Mouse (Mus musculus): ENCODE measurements around the gene Rbmxl2. TPM values are rescaled to one million over a fixed set of nuclear protein-coding genes. Genes with fewer than 3 reads are reported as not detected.

Gene Rbmxl2
- polyA plus RNA-seq (2015; fragmentation: Nextera tagmentation; extraction: Ambion mirVana) = not detected in 2 replicates

- no peak within 1 kb of the TSS for H3K27ac ChIP-seq (ENCODE audit: low read length)
- H3K9me3 ChIP-seq (ENCODE audit: control insufficient read depth, low read length) = peaks cover 13% of the 10 kb centered on the region
- 38% methylated on average over 70 of the region's 70 CpGs for WGBS
- peak within 1 kb of the TSS; percentile 39 for H3K4me2 ChIP-seq (ENCODE audit: low read depth, low read length)
- no peaks in the 10 kb centered on the region for H3K36me3 ChIP-seq (ENCODE audit: control insufficient read depth, insufficient read depth, low read length)
- peaks cover 25% of the 10 kb centered on the region for H3K27me3 ChIP-seq (replicated peaks; ENCODE audit: control insufficient read depth, insufficient read depth, low read length)
- H3K4me1 ChIP-seq (ENCODE audit: control insufficient read depth, insufficient read depth, low read length) = no peaks in the 10 kb centered on the region
- no peak for ATAC-seq
- H3K9ac ChIP-seq (ENCODE audit: low read depth, low read length) = no peak within 1 kb of the TSS
- peak within 1 kb of the TSS; percentile 27 for H3K4me3 ChIP-seq (ENCODE audit: low read length)
These were observed at the start of gene Rbmxl2 for GRCm38 (mm10) chr7:107209204-107209860. Rbmxl2 (plus strand) TSS chr7:107209445.

DNA sequence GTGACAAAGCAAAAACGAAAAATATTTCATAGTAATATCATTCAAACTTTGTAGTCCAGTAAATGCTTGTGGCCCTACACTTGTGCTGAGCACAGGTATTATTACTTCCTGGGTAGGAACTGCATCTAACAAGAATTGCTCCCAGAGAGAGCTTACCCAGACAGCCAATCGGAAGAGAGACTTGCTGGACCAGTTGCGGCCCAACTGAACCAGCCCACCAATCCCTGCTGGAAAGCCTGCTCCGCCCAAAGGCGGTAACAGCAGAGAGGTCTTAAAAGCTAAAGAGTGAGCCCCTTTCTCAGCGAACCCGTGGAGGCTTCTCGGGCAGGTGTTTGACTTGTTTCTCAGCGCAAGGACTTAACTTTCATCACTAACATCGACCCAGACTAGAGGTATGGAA is 42.6 kb upstream of the Rbmxl2 start, which contains the start of gene Nlrp14:
TSS of gene Nlrp14 (plus strand) at position 301 of the 400 bp plus-strand sequence.
- Histone ChIP-seq H3K36me3 (ENCODE audit: control insufficient read depth, insufficient read depth, low read length) (no peaks in the 10 kb centered on the region), H3K4me2 (ENCODE audit: low read depth, low read length) (no peak within 1 kb of the TSS), H3K4me1 (ENCODE audit: control insufficient read depth, insufficient read depth, low read length) (no peaks in the 10 kb centered on the region), H3K27ac (ENCODE audit: low read length) (no peak within 1 kb of the TSS), H3K9me3 (ENCODE audit: control insufficient read depth, low read length) (no peaks in the 10 kb centered on the region), H3K27me3 (replicated peaks; ENCODE audit: control insufficient read depth, insufficient read depth, low read length) (no peaks in the 10 kb centered on the region), H3K9ac (ENCODE audit: low read depth, low read length) (no peak within 1 kb of the TSS), H3K4me3 (ENCODE audit: low read length) (no peak within 1 kb of the TSS)
- ATAC-seq = no peak
- WGBS = 79% methylated on average over 10 of the region's 10 CpGs

GRCm38 (mm10) chr7:107180406-107180805 is 28.8 kb upstream of the Rbmxl2 start:
- Histone ChIP-seq H3K27me3 (replicated peaks; ENCODE audit: control insufficient read depth, insufficient read depth, low read length) (no peaks in the 10 kb centered on the region), H3K9ac (ENCODE audit: low read depth, low read length) (no peak overlapping the region), H3K4me2 (ENCODE audit: low read depth, low read length) (no peak overlapping the region), H3K9me3 (ENCODE audit: control insufficient read depth, low read length) (no peaks in the 10 kb centered on the region), H3K4me1 (ENCODE audit: control insufficient read depth, insufficient read depth, low read length) (no peaks in the 10 kb centered on the region), H3K4me3 (ENCODE audit: low read length) (no peak overlapping the region), H3K36me3 (ENCODE audit: control insufficient read depth, insufficient read depth, low read length) (no peaks in the 10 kb centered on the region), H3K27ac (ENCODE audit: low read length) (no peak overlapping the region)
- WGBS = 40% methylated on average over 2 of the region's 2 CpGs
- ATAC-seq = no peak

- no peak for ATAC-seq
These were observed 7.4 kb upstream of the Rbmxl2 start for GRCm38 (mm10) chr7:107201817-107202216.

DNA sequence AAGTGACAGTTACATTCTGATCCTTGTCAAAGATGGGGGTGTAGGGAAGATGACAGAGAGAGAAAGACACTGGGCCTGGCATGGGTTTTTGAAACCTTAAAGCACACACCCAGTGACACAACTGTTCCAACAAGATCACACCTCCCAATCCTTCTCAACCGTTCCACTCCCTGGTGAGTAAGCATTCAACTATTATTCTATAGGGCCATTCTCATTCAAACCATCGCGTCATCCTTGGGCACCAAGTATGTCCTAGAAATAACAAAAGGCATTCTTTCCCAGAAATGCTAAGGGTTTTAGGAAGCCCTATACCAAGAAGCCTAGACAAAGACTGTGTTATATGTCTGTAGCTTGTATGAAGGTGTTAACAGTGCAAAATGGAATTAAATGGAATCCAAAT is 1.4 kb upstream of the Rbmxl2 start:
- Histone ChIP-seq H3K9ac (ENCODE audit: low read depth, low read length) (no peak overlapping the region), H3K4me3 (ENCODE audit: low read length) (no peak overlapping the region), H3K9me3 (ENCODE audit: control insufficient read depth, low read length) (peaks cover 13% of the 10 kb centered on the region), H3K4me2 (ENCODE audit: low read depth, low read length) (no peak overlapping the region), H3K36me3 (ENCODE audit: control insufficient read depth, insufficient read depth, low read length) (no peaks in the 10 kb centered on the region), H3K27me3 (replicated peaks; ENCODE audit: control insufficient read depth, insufficient read depth, low read length) (peaks cover 25% of the 10 kb centered on the region), H3K4me1 (ENCODE audit: control insufficient read depth, insufficient read depth, low read length) (no peaks in the 10 kb centered on the region), H3K27ac (ENCODE audit: low read length) (no peak overlapping the region)
- WGBS = 93% methylated on average over 3 of the region's 3 CpGs
- ATAC-seq = no peak

More at GRCm38 (mm10) chr7:107201817-107202216, 7.4 kb upstream of the Rbmxl2 start:
- no peaks in the 10 kb centered on the region for H3K4me1 ChIP-seq (ENCODE audit: control insufficient read depth, insufficient read depth, low read length)
- no peaks in the 10 kb centered on the region for H3K36me3 ChIP-seq (ENCODE audit: control insufficient read depth, insufficient read depth, low read length)
- no peak overlapping the region for H3K27ac ChIP-seq (ENCODE audit: low read length)
- WGBS = 36% methylated on average over 3 of the region's 3 CpGs
- H3K4me3 ChIP-seq (ENCODE audit: low read length) = no peak overlapping the region
- H3K27me3 ChIP-seq (replicated peaks; ENCODE audit: control insufficient read depth, insufficient read depth, low read length) = no peaks in the 10 kb centered on the region
- no peak overlapping the region for H3K4me2 ChIP-seq (ENCODE audit: low read depth, low read length)
- H3K9ac ChIP-seq (ENCODE audit: low read depth, low read length) = no peak overlapping the region
- no peaks in the 10 kb centered on the region for H3K9me3 ChIP-seq (ENCODE audit: control insufficient read depth, low read length)

DNA sequence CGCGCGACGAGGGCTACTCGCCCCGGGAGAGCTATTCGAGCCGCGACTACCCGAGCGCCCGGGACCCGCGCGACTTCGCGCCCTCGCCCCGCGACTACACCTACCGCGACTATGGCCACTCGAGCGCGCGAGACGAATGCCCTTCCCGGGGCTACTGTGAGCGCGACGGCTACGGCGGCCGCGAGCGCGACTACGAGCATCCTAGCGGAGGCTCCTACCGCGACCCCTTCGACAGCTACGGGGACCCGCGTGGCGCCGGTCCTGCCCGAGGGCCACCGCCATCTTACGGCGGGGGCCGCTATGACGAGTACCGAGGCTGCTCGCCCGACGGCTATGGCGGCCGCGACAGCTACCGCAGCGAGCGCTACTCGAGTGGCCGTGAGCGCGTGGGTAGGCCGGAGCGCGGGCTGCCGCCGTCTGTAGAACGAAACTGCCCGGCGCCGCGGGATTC is 906 bp downstream of the Rbmxl2 start:
- ATAC-seq = no peak
- H3K9ac ChIP-seq (ENCODE audit: low read depth, low read length) = no peak overlapping the region
- no peak overlapping the region for H3K27ac ChIP-seq (ENCODE audit: low read length)
- H3K4me1 ChIP-seq (ENCODE audit: control insufficient read depth, insufficient read depth, low read length) = no peaks in the 10 kb centered on the region
- H3K27me3 ChIP-seq (replicated peaks; ENCODE audit: control insufficient read depth, insufficient read depth, low read length) = peaks cover 25% of the 10 kb centered on the region
- H3K36me3 ChIP-seq (ENCODE audit: control insufficient read depth, insufficient read depth, low read length) = no peaks in the 10 kb centered on the region
- WGBS = 21% methylated on average over 75 of the region's 77 CpGs
- peak overlapping the region; percentile 27 for H3K4me3 ChIP-seq (ENCODE audit: low read length)
- H3K9me3 ChIP-seq (ENCODE audit: control insufficient read depth, low read length) = peaks cover 13% of the 10 kb centered on the region
- peak overlapping the region; percentile 39 for H3K4me2 ChIP-seq (ENCODE audit: low read depth, low read length)

GRCm38 (mm10) chr7:107215723-107216122 is 6.5 kb downstream of the Rbmxl2 start:
- Histone ChIP-seq H3K4me1 (ENCODE audit: control insufficient read depth, insufficient read depth, low read length) (no peaks in the 10 kb centered on the region), H3K9ac (ENCODE audit: low read depth, low read length) (no peak overlapping the region), H3K36me3 (ENCODE audit: control insufficient read depth, insufficient read depth, low read length) (no peaks in the 10 kb centered on the region), H3K9me3 (ENCODE audit: control insufficient read depth, low read length) (no peaks in the 10 kb centered on the region), H3K4me3 (ENCODE audit: low read length) (no peak overlapping the region), H3K27me3 (replicated peaks; ENCODE audit: control insufficient read depth, insufficient read depth, low read length) (peaks cover 8% of the 10 kb centered on the region; the same call in 1 of the 2 replicates), H3K4me2 (ENCODE audit: low read depth, low read length) (no peak overlapping the region), H3K27ac (ENCODE audit: low read length) (no peak overlapping the region)
- ATAC-seq = 0 out of 2 replicates have a peak, but pooled peaks have one; percentile 60

DNA sequence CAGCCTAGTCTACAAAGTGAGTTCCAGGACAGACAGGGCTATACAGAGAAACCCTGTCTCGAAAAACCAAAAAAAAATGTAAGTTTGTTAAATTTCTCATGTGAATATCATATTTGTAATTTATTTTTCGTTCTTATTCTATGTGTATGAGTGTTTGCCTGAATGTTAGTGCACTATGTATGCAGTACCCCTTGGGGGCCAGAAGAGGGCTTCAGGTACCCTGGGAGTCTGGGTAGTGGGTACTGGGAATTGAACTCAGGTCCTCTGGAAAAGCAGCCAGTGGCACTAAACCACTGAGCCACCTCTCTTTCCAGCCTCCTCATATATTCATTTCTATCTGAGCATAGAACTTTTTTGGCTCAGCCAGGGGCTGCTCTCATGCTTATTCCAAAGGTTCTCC is 7.6 kb downstream of the Rbmxl2 start:
- WGBS = 69% methylated on average over 2 of the region's 2 CpGs
- ATAC-seq = no peak

GRCm38 (mm10) chr7:107236854-107237253 is 27.6 kb downstream of the Rbmxl2 start:
- Histone ChIP-seq H3K9ac (ENCODE audit: low read depth, low read length) (no peak overlapping the region), H3K4me2 (ENCODE audit: low read depth, low read length) (no peak overlapping the region), H3K4me3 (ENCODE audit: low read length) (no peak overlapping the region), H3K36me3 (ENCODE audit: control insufficient read depth, insufficient read depth, low read length) (no peaks in the 10 kb centered on the region), H3K27ac (ENCODE audit: low read length) (no peak overlapping the region), H3K9me3 (ENCODE audit: control insufficient read depth, low read length) (no peaks in the 10 kb centered on the region), H3K27me3 (replicated peaks; ENCODE audit: control insufficient read depth, insufficient read depth, low read length) (no peaks in the 10 kb centered on the region), H3K4me1 (ENCODE audit: control insufficient read depth, insufficient read depth, low read length) (no peaks in the 10 kb centered on the region)
- 58% methylated on average over 3 of the region's 3 CpGs for WGBS
- no peak for ATAC-seq

More for the DNA sequence above, 7.6 kb downstream of the Rbmxl2 start:
- Histone ChIP-seq H3K4me1 (ENCODE audit: control insufficient read depth, insufficient read depth, low read length) (no peaks in the 10 kb centered on the region), H3K27me3 (replicated peaks; ENCODE audit: control insufficient read depth, insufficient read depth, low read length) (no peaks in the 10 kb centered on the region), H3K36me3 (ENCODE audit: control insufficient read depth, insufficient read depth, low read length) (no peaks in the 10 kb centered on the region), H3K4me2 (ENCODE audit: low read depth, low read length) (no peak overlapping the region), H3K27ac (ENCODE audit: low read length) (no peak overlapping the region), H3K4me3 (ENCODE audit: low read length) (no peak overlapping the region), H3K9me3 (ENCODE audit: control insufficient read depth, low read length) (no peaks in the 10 kb centered on the region), H3K9ac (ENCODE audit: low read depth, low read length) (no peak overlapping the region)

All from intestine, embryonic 16.5 days (tissue).